Mouse (Mus musculus): ENCODE results near the gene Bcl11a. TPM values are rescaled to one million over a fixed set of nuclear protein-coding genes. Genes with fewer than 3 reads are reported as not detected.

Gene Bcl11a
- total RNA-seq, 2 experiments from 2014 or later = 4.1 to 5.0 TPM

DNA sequence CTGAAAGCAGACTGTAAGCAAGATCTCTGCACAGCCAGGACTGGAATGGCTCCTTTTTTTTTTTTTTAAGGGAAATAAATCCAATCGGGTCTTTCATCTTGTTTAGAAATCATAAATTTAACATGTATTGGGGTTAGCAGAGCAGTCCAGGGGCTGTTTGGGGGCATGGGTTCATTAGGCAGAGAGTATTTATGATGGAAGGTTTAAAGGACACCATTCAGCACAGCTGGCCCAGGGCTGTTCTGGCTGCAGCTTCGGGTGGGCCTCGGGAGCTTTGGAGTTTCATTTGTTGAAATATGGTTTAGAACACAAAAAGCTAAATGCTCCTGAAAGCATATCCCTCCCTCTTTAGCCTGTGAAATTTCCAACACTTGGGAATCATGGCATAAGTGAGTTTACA lies 112.6 kb downstream of the Bcl11a start:
- intact Hi-C loops (cut with DNase I) = no loop called here
- no peak for DNase-seq

DNA sequence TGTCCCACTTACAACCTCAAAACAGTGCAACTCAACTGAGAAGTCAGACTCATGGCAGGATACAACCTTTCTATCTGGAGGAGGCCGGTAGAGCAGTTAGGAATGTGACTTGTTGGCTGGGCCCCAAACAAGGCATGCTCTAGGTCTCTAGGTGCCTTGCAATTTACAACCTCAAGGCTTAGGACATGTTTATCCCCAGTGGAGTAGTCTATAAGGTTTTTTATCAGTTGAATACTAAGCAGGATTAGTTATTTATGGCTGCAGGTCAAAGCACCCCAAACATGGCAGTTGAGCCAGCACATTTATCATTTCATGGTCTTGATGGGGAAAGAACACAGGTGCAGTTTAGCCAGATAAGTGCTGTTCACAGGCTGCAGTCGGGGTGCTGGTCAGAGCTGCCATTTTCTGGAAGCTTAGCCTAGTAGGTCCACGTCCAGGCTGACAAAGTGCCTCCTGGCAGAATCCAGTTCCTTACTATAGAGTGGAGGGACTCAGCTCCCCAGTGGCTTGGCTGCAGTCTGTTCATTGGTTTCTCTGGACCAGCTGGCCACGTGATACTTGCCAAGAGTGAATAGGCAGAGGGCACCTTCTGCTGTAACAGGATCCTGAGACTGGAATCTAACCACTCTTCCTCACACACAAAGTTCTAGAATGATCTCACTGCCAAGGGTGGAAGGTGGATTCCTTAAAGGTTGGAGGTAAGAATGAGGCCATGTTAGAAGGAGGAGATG lies 118.8 kb downstream of the Bcl11a start:
- intact Hi-C loops (cut with DNase I) = no loop called here
- no peak for DNase-seq

DNA sequence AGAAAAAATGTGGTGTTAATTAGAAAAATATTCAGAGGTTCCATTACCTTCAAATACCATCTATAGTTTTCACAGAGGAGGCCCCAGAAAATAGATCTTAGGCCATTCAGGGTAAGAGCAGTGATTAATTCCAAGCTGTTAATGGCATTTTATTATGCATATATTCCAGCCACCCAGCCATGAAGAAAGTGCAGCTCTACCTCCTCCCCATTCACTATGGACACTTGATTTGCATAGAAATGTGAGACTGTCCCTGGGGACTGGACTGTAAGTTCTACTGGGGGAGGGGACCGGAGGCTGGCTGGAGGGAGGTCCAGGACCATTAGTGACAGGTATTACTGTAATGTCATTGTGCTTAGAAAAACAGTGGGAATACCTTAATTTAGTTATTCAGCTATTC lies 119.6 kb downstream of the Bcl11a start:
- intact Hi-C loops (cut with DNase I) = no loop called here
- no peak for DNase-seq

DNA sequence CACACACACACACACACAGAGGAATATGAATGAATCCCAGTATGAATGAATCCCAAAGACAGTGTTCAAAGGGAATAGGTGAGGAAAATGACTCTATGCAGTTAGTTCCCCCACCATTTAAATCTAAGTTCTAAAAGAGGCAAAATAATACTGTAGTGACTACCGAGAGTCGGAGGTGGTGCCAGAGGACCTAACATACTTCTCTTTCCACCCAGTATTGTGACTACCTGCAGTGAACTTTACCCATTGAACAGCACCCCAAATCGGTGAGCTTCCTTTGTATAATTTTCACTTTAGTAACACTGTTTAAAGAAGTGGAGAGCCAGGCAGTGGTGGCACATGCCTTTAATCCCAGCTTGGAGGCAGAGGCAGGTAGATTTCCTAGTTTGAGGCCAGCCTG lies 121.7 kb downstream of the Bcl11a start:
- intact Hi-C loops (cut with DNase I) = loop anchor here (2.0 kb wide), 1 partner anchor 49 kb away; no protein-coding TSS in a partner anchor

DNA sequence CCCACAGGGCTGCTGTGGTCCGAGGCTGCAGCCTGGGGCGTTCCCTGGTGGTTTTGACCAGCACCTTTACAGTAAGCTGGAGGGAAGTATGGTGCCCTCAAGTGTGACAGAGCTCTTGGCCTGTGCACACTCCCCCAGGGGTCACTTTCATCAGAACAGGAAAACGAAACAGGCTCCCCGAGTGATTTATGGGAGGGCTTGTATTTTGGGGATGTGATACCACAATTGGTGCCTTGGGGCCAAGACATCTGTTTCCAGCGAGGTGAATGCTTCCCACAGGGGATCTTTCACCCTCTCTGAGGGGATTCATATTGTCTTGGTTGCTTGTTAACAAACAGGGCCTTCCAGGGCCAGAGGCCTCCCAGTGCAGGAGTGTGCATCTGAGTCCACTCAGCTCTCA lies 122.5 kb downstream of the Bcl11a start:
- no peak for DNase-seq
- intact Hi-C loops (cut with DNase I) = no loop called here

More for the DNA sequence above, 121.7 kb downstream of the Bcl11a start:
- no peak for DNase-seq

DNA sequence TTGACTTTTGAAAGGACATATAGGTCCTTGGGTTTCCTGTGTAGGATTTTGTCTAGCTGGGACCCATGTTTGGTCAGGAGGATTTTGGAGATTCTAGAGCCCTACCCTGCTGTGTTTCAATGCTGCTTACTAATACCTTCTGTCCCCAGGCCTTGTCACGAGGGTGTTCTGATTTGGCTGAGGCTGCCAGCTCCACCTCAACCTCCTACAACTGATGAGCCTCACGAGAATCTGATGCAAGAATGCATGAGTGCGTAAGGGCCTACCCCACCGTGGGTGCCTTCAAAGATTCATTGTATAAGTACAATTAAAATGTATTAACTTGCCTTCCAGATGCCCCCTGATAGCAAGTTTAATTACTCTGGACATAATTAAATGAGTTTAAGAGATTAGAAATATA lies 123.4 kb downstream of the Bcl11a start:
- intact Hi-C loops (cut with DNase I) = no loop called here
- DNase-seq = no peak

DNA sequence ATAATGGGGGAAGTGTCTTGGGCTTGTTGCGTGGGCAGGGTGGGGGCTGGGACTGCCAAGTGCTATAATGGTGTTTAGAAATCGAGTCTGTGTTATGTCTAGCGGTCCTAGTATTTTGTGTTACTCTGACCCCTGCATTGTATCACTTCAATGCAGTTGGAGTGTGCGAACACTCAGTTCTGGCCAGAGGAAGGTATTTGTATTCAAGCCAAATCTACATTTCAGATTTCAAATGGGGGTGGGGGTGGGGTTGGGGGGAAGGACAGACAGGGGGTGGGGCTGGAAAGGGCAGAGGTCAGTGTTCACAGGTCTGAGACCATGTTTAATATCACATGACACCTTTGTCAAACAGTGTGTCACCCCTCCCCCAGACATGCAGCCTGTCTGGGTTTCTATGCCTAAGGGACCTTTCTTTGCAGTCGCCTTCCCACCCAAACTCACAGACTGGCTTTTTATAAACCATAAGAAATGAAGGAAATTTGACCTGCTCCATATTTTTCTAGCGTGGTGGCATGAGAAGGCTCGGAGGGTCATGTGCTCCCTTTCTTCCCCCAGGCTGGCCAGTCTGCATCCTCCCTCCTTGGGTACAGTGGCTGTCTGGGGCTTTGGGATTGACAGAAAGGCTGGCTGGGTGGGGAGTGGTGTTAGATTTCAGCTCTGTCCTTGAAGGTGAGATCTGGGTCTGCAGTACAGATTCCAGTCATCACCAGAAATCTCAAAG lies 124.9 kb downstream of the Bcl11a start:
- DNase-seq = no peak
- intact Hi-C loops (cut with DNase I) = no loop called here

DNA sequence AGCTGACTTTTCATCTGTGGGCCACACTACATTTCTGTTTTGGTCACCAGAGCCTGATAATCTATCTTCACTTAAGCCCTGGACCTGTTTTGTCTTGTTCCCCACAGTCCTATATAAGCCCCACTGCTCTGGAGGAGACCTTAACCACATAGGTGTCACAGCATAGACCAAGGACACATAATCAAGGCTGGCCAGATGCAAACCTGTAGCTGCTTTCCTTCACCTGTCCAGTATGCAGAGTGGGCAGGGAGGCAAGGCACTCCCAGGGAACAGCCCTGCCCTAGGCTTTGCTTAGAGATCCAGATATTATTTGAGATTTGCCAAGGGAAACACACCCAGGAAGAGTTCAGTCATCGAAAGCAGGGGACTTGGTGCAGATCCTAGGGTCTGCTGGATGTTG lies 125.6 kb downstream of the Bcl11a start:
- DNase-seq = no peak
- intact Hi-C loops (cut with DNase I) = no loop called here

DNA sequence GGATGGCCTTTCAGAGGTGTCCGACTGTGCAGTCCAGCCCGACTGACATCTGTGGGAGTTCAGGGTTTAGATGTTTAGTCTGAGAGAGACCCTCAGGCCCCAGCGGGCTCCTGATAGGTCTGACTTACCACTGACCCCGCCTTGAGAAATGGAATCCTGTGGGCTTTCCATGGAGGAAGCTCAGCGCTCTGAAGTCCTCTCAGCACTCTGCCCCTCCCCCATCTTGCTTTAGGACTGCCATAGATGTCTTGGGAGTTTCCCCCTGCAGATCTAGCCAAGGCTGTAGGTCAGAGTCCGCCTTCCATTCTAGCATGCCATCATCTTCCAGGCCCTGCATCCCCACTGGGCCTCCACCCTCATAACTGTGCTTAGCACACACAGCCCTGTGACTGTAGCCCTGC lies 131.1 kb downstream of the Bcl11a start:
- no peak for DNase-seq
- intact Hi-C loops (cut with DNase I) = no loop called here

DNA sequence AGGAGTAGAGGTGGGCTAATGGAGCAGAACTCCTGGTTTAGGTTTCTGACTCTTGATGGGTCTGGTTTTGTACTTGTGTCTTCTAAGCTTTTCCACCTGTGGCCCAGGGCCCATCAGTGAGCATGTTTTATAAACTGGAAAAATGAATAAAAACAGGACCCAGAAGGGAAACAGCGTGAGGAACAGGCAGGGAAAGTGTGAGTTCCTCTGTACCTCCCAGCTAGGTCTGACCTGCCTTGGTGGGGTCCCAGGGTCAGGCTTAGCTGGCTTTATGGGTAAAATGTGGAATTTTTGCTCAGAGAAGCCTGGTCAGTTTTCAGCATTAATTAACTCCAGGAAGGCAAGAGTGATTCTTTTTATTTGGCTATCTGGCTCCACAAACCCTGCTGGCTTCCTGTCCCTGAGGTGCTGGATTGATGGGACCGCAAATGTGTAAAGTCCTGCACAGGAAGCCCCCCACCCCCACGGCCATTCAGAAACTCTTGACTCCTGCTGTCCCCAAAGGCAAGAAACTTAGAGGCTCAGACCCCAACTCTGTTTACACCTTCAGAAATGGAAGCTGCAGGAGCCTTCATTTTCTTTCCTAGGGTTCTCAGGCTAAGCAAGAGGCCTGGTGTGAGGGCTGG lies 136.8 kb downstream of the Bcl11a start:
- intact Hi-C loops (cut with DNase I) = no loop called here
- no peak for DNase-seq

DNA sequence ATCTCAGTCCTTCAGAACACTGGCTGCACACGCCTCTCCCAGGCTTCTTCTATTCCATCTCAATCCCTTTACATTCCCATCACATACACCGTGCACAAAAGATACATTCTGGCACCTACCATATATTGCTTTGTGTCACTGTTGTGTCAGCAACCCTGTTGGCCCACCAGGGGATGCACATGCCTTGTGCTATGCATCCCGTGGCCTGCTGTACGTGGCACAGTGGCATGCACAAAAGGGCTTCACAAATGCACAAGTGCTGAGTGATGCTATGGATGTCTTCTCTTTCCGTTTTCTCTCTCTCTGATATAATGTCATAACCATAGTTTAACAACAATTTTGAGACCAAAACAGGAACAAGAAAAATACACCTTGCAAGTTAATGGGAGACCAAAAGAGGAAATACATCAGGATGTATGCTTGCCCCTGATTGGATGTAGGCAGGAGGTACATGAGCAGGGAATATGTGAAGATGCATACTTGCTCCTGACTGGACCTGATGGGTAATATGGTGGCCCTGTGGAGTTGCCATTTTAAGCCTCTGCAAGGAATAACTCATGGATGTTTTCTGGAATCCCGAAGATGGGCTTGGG lies 140.0 kb downstream of the Bcl11a start:
- intact Hi-C loops (cut with DNase I) = no loop called here
- no peak for DNase-seq

DNA sequence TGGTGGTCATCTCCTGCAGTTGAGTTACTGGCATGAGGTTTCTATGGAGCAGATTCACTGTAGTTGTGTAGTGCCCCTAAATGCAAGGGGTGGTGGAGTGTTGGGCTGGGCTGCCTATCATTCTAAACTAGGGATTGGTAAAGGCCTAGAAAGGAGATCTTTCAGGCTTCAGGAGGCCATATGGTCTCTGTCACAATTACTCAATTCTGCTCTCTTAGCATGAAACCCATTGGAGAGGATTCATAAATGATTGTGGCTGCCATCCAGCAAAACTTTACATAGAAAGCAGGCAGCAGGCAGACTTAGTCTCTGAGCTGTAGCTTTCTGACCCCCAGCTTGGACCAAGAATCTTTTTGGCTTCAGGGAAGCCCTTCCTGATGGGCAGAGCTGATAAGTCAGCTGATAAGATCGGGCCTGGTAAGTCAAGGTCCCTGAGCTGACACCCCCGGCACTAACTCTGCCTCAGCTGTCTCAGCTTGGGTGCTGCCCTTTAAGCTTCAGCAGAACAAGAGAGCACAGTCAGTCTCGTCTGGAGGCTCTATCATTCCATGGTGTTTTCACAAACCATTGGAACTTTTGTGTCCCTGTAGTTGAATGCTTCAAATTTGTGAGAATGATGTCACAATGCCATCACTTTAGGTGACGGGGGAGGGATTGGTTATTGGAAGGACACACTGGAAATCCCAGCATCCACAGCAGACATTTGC lies 143.9 kb downstream of the Bcl11a start:
- intact Hi-C loops (cut with DNase I) = no loop called here
- no peak for DNase-seq

Other genes starting within 250 kb of the Bcl11a start
- gene Papolg, start 182.8 kb upstream of the Bcl11a start, total RNA-seq (2021) = 1 to 10 TPM; 8.1 to 8.2 TPM
- gene A830031A19Rik, start 3.0 kb upstream of the Bcl11a start, total RNA-seq (2021) = not detected